Mouse (Mus musculus): Measurements from ENCODE around the gene Olfr1388.
"Not testable (repeated sequence)": the region's sequence is repeated elsewhere in the genome, so short reads cannot be mapped to it uniquely, and the experiment has no call there.

GRCm38 (mm10) chr11:49488770-49489169 lies 52.3 kb downstream of the Olfr1388 start, which contains the start of gene Olfr1385:
- not testable (repeated sequence) for TF ChIP-seq CTCF (IDR thresholded peaks at IDR 0.05; ENCODE audit: low read depth, low read length); POLR2A (IDR thresholded peaks at IDR 0.05; ENCODE audit: borderline replicate concordance, low read depth, low read length)

All from bone marrow macrophage, adult 2 months (primary cell).